Mouse (Mus musculus) limb, embryonic 13.5 days (tissue): ENCODE measurements around the gene Gm7942. TPM values are rescaled to one million over a fixed set of nuclear protein-coding genes. Genes with fewer than 3 reads are reported as not detected.
"Not testable (repeated sequence)": the region's sequence is repeated elsewhere in the genome, so short reads cannot be mapped to it uniquely, and the experiment has no call there.

Experiments used
- ATAC-seq: fragments of 200-750 bp; cut with Nextera tagmentation; 2 replicates; pipeline ENCODE4 v1.8.0; 2017; ENCODE audit warnings: low read depth, moderate number of reproducible peaks, moderate TSS enrichment; ENCODE audit not compliant: low FRiP score
- H3K27ac ChIP-seq: fragments of 300-500 bp; sonication (generic); 2 replicates; pipeline ENCODE4 v1.5.1; 2015; ENCODE audit warnings: inconsistent platforms, mild to moderate bottlenecking, moderate library complexity
- H3K27me3 ChIP-seq: fragments of 300-500 bp; sonication (generic); 2 replicates; pipeline ENCODE4 v1.6.1; 2015; ENCODE audit warnings: mild to moderate bottlenecking, inconsistent platforms
- H3K36me3 ChIP-seq: fragments of 300-500 bp; sonication (generic); 2 replicates; pipeline ENCODE4 v1.6.1; 2015; ENCODE audit warnings: inconsistent platforms, mild to moderate bottlenecking, moderate library complexity
- H3K4me1 ChIP-seq: fragments of 300-500 bp; sonication (generic); 2 replicates; pipeline ENCODE4 v1.6.1; 2015; ENCODE audit warnings: inconsistent platforms
- H3K4me2 ChIP-seq: fragments of 300-500 bp; sonication (generic); replicated peaks from 2 replicates; pipeline ENCODE4 v1.6.1; 2015; ENCODE audit warnings: inconsistent platforms, mild to moderate bottlenecking, moderate library complexity
- H3K4me3 ChIP-seq: fragments of 300-500 bp; sonication (generic); 2 replicates; pipeline ENCODE4 v1.5.1; 2015; ENCODE audit warnings: moderate library complexity, mild to moderate bottlenecking, inconsistent platforms
- H3K9ac ChIP-seq: fragments of 300-500 bp; sonication (generic); 2 replicates; pipeline ENCODE4 v1.6.1; 2015; ENCODE audit warnings: mild to moderate bottlenecking, inconsistent platforms
- H3K9me3 ChIP-seq: fragments of 300-500 bp; sonication (generic); 2 replicates; pipeline ENCODE4 v1.6.1; 2016; ENCODE audit warnings: inconsistent platforms
- WGBS: fragments of 180-500 bp; shearing (Covaris S2); methylation state at CpG from one replicate; pipeline ENCODE4 v1.1.7; 2015; 5-methylcytosine and 5-hydroxymethylcytosine counted together
- polyA plus RNA-seq: library from polyadenylated mRNA; unstranded; fragments of >200 nt; fragmentation: Nextera tagmentation; extraction: Ambion mirVana; gene quantifications from 2 replicates; pipeline ENCODE4 v1.2.1, GENCODE M21; 2015

Gene Gm7942
- polyA plus RNA-seq = not detected in 2 replicates

GRCm38 (mm10) chr5:95106638-95107037, at the start of gene Gm7942:
Gm7942 (plus strand) TSS chr5:95106938.
- not testable (repeated sequence) for H3K9ac ChIP-seq, ATAC-seq, H3K27me3 ChIP-seq, H3K9me3 ChIP-seq, H3K27ac ChIP-seq, H3K4me1 ChIP-seq, H3K4me3 ChIP-seq, H3K36me3 ChIP-seq, H3K4me2 ChIP-seq
- WGBS = no CpG with 5 or more reads among the region's 3 CpGs

Other genes with a start within 250 kb of the Gm7942 start
- gene Gm3183, start 241.5 kb upstream of the Gm7942 start, polyA plus RNA-seq = not detected in 2 replicates
- gene Gm6367, start 118.3 kb upstream of the Gm7942 start, polyA plus RNA-seq = not detected in 2 replicates
- gene Gm16513, start 75.7 kb downstream of the Gm7942 start, polyA plus RNA-seq = not detected in 2 replicates
- not detected in 2 replicates for gene Gm10424, start 165.8 kb downstream of the Gm7942 start, polyA plus RNA-seq
- gene Gm3259, start 199.0 kb downstream of the Gm7942 start, polyA plus RNA-seq = not detected in 2 replicates